Mouse (Mus musculus) left cerebral cortex, adult 18-20 months (tissue): ENCODE measurements around the gene Sh3rf3. TPM values are rescaled to one million over a fixed set of nuclear protein-coding genes. Genes with fewer than 3 reads are reported as not detected.
"Not testable (repeated sequence)": the region's sequence is repeated elsewhere in the genome, so short reads cannot be mapped to it uniquely, and the experiment has no call there.

Experiments used
- DNase-seq, 2 experiments: peaks; one replicate each; pipeline ENCODE4 v3.0.0; 2021 to 2022; ENCODE audit warnings: low spot score in 2 of 2, mixed read lengths in 1 of 2
- total RNA-seq, 2 experiments: library from RNA; stranded (reverse); gene quantifications; 2 replicates each; pipeline ENCODE4 v1.2.3; 2021

The Sh3rf3 gene
- total RNA-seq, 2 experiments from 2014 or later = 43.7 to 45.5 TPM

GRCm38 (mm10) chr10:59091988-59092387 is 278.8 kb downstream of the Sh3rf3 start:
- no peak for DNase-seq

DNA sequence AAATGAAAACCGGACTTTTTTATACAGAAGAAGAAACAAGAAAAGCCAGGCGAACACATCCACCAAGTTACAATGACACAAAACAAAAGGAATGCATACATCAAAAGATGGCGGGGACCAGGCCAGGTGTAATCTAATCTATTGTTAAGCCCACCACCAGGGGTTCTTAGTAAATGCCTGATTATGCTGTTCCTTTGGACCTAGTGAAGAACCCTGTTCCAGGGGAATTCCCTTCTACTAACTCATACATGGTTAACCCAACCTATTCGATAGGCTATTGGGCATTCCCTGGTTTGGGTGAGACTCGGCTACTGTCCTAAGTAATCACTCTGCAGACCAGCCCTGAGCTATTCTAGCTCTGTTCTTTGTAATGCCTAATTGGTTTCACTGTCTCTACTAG is 289.9 kb downstream of the Sh3rf3 start:
- DNase-seq = not testable (repeated sequence)

DNA sequence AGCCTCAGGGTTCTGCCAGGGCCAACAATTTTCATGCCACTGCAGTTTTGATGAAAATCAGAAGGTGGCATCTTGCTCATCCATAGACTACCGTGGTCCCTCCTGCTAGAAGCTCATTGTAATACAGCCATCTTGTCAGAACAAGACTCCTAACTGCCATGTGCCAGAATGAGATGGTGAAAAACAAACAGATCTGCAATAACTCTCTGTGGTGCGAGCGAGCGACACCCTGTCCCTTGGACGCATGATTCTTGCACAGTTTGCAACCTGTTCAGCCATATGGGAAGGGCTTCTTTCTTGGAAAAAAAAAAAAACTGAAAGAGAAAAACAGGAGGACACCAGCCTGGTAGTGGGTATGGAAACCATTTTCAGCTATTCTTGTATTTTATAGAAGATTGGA is 291.5 kb downstream of the Sh3rf3 start:
- DNase-seq = no peak

DNA sequence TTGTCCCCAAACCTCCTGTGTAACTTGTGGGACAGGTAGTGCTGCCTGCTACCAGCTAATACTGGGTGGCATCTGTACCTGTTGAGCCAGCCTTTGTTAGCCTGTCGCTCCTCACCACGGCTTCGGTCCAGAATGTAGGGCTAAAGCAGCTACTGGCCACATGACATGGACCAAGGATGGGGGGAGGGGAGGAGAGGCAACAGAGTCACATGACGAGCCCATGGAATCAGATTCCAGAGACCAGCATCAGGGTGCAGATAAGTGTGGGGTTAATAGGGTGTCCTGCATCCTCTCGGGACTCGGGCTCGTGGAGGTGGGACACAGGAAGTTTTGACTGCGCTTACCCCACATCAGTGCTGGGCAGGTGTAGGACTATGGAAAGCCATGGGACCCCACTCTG is 292.7 kb downstream of the Sh3rf3 start:
- DNase-seq = no peak

GRCm38 (mm10) chr10:59106644-59107043 is 293.5 kb downstream of the Sh3rf3 start:
- DNase-seq = no peak

DNA sequence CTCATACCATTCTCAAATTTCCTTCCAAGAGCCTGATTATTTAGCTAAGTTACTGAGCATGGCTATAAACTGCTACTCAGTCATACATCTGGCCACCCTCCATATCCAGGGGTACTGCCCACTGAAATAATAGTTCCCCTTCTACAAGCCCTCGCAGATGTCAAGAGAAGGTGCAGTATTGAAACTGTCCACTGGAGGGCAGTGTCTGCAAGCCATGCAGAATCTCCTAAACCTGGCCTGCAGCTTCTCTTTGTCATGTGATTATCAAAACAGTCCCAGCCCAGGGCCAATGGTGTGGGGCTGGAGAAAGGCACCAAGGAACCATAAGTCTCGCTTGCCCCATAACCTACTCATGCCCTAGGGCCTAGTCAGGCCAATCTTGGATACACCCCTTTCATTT is 295.9 kb downstream of the Sh3rf3 start:
- peak; percentile 75 to 86 for DNase-seq

- DNase-seq = no peak
These were observed 297.2 kb downstream of the Sh3rf3 start for GRCm38 (mm10) chr10:59110386-59110785.

DNA sequence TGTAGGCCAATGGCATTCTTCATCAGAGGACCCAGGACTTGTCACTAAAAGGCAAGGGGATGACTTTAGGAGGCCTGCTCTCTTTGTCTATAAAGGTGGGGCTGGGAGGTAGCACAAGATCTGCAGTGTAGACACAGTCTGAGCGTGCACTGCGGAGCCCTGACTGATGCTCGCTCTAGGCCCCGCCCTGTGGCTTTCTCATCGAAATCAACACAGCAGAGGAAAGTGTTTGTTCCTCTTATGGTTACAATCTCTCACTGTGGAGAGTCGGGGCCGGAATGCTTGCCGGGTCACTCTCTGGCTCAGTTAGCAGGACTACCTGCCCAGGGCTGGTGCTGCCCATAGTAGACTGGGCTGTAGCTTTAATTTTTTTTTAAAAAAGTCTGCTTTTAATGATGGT is 299.6 kb downstream of the Sh3rf3 start:
- DNase-seq = no peak

GRCm38 (mm10) chr10:59113386-59113785 is 300.2 kb downstream of the Sh3rf3 start:
- DNase-seq = no peak

DNA sequence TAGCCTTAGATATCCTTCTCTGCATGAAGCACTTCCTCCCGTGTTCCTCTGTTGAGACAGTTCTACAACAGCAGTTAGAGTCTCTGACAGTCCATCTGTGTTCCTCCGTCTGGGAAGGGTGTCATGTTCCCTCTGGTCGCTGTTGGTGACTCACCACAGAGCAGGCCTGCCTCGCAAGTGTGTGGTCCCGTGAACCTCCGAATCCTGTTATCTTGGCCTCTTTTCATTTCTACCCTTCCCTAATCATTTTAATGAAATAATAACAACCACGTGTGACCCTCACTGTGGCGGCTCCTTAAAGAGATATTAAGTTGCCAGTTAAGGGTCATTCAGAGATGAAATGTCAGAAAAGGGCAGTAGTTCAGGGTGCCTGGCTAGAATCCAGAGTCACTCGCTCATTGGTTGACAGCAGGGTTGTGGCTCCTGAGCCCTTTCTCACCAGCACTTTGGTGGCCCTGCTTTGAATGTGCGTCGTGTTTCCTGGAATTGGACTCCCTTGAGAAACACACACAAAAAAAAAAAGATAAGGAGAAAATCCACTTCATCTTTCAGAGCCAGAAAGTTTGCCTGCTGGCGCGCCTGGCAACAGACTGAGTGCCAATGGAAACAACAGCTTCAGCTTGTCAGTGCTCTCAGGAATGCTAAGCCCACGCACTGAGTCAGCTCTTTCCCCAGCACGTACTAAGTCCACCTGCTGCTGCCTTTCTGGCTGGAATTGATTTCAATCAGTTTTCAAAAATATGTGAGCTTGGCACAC is 301.6 kb downstream of the Sh3rf3 start:
- DNase-seq = peak; percentile 81 to 89

GRCm38 (mm10) chr10:59115691-59116090 is 302.5 kb downstream of the Sh3rf3 start:
- no peak for DNase-seq

DNA sequence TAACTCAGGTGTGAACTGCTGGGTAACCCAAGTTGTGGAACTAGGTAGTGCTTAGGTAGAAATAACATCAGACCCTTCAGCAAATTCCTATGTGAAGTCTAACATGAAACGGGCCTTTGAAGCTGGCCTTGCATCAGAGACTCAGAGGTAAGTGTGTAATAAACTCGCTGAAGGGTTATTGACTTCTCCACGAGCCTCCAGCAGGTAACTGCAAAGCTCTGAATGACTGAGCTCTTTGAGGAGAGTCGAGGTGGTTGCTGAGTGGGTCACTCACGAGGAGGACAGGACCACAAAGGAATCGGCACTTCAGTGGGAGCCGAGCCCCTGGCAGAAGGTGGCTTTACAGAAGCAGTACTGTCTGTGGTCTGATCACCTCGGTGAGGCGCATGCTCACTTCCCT is 303.2 kb downstream of the Sh3rf3 start:
- DNase-seq = no peak

GRCm38 (mm10) chr10:59117555-59117954 is 304.4 kb downstream of the Sh3rf3 start:
- DNase-seq = no peak

- no peak for DNase-seq
These were observed 305.8 kb downstream of the Sh3rf3 start for GRCm38 (mm10) chr10:59119001-59119400.

- no peak for DNase-seq
These were observed 306.7 kb downstream of the Sh3rf3 start for GRCm38 (mm10) chr10:59119811-59120210.

DNA sequence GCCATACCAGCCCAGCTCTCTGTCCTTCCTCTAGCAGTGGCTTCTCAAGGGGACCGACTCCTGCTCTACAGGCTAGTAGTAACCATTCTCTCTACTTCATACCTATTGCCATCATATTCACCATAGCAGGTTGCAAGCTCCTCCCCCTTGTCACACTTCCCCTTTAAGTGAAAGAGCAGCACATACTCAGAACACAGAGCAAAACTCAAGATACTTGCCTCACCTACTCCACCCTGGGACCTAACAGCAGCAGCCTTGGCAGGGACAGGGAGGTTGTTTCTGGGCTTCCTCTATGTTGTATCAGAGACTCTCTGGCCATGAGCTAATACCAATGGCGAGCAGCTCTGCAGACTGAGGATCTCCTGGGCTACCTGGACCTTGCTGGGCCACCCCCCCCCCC is 312.3 kb downstream of the Sh3rf3 start:
- DNase-seq = no peak

DNA sequence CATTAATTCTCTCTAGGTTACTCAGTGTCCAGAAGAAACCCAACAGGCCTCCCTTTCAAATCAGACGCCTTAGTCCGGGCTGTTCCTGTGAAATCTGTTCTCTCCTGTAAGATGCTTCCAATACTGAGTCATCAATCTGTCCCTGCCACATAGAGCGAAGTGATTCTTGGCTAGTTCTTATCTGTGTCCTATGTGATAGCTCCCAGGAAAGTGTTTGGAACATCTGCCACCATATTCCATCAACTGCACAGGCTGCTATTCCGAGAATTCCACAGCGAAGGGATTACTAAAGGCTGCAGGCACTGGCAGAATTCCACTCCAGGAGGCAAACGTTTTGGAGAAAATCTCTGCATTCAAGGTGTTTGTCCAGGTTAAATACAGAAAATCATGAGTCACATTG is 314.5 kb downstream of the Sh3rf3 start:
- peak; percentile 35 to 38 for DNase-seq

DNA sequence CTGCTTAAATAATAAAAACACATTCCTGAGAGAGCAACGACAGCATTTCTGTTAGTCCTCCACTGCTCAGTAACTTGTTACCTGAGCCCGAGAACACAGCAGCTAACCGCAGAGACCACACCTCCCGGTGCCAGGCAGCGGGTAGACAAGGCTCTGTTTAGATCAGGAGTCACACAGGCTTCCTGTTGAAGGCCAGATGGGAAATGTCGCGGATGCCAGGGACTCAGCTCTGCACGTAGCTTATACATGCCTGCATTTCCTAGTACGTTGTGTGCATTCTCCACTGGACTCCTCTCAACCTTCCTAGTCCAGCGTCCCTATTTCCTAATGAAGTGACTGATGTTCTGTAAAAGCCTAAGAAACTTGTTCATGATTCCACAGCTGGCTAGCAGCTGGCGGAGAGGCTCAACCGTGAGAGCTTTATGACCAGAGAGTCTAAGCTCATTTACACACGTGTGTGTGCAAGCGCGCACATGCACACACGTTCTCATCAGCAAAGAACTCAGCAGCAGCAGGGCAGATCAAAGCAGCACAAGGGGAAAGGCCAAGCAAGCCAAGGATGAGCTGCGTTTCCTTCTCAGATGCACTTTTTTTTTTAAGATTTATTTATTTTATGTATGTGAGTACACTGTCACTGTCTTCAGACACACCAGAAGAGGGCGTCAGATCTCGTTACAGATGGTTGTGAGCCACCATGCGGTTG is 318.9 kb downstream of the Sh3rf3 start:
- no peak for DNase-seq

GRCm38 (mm10) chr10:59133478-59134009 is 320.4 kb downstream of the Sh3rf3 start:
- DNase-seq = no peak

- DNase-seq = peak; percentile 55 to 60
These were observed 336.8 kb downstream of the Sh3rf3 start for GRCm38 (mm10) chr10:59149956-59150383.

DNA sequence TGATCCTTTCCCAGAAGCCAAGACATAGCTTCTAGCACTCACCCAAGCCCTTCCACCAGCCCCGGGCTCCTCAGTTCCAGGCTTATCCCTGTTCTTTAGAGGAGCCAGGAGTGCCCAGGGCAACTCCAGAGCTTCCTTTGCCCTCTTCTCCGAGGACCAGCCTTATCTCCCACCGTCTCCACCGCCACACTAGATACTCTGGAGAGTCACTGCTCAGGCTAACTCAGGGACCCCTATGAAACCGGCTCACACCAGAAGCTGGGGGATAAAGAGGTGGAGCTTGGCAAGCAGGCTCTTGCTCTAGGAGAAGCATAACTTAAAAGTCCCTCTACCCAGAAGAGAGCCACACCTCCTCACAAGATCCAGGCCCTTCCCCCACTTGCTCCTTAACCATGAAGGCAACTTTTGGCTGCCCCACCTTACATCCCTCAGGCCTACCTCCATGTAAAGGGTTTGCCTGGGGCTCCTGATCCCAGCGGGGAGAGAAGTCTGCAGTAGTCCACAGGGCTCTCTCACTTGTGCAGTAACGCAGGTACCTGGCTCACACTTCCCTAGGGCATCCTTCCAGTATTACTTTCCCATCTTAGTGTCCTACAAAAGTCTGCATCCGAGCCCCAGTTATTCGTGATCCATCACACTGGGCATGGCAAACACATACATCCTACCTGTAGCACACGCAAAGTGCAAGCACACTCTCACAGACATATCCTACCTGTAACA is 337.9 kb downstream of the Sh3rf3 start:
- no peak for DNase-seq
